Mouse (Mus musculus): ENCODE results near the gene Sufu. TPM values are rescaled to one million over a fixed set of nuclear protein-coding genes. Genes with fewer than 3 reads are reported as not detected.

Sufu gene
- total RNA-seq, 2 experiments from 2014 or later = 1.2 to 10.8 TPM

DNA sequence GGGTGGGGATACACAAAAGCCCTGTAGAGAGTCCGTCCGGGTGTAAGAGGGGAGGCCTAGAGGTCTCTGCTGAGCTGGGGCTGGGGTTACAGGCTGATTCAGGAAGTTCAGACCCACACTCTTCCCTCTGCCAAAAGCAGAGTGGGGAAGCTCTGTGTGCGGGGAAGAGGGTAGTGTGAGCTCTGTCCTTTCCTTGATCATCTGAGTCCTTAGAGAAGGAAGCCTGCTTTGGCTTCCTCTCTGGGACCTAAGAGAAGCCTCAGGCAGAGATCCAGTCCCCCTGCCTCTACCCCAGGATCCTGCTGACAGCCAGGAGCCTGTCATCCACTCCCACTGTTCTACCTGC is 109.6 kb downstream of the Sufu start:
- no peak for ATAC-seq (replicated peaks; ENCODE audit: low FRiP score, poor library complexity, severe bottlenecking)

GRCm38 (mm10) chr19:46507181-46507581 is 110.5 kb downstream of the Sufu start:
- ATAC-seq (replicated peaks; ENCODE audit: low FRiP score, poor library complexity, severe bottlenecking) = no peak

- no peak for ATAC-seq (replicated peaks; ENCODE audit: low FRiP score, poor library complexity, severe bottlenecking)
Observed at GRCm38 (mm10) chr19:46507806-46508205, 111.1 kb downstream of the Sufu start.

- ATAC-seq (replicated peaks; ENCODE audit: low FRiP score, poor library complexity, severe bottlenecking) = no peak
Observed at GRCm38 (mm10) chr19:46508738-46509137, 112.0 kb downstream of the Sufu start.

GRCm38 (mm10) chr19:46509202-46509601 is 112.5 kb downstream of the Sufu start:
- ATAC-seq (replicated peaks; ENCODE audit: low FRiP score, poor library complexity, severe bottlenecking) = no peak

GRCm38 (mm10) chr19:46509736-46510135 is 113.0 kb downstream of the Sufu start:
- no peak for ATAC-seq (replicated peaks; ENCODE audit: low FRiP score, poor library complexity, severe bottlenecking)

- ATAC-seq (replicated peaks; ENCODE audit: low FRiP score, poor library complexity, severe bottlenecking) = no peak
Observed at GRCm38 (mm10) chr19:46510401-46510800, 113.7 kb downstream of the Sufu start.

DNA sequence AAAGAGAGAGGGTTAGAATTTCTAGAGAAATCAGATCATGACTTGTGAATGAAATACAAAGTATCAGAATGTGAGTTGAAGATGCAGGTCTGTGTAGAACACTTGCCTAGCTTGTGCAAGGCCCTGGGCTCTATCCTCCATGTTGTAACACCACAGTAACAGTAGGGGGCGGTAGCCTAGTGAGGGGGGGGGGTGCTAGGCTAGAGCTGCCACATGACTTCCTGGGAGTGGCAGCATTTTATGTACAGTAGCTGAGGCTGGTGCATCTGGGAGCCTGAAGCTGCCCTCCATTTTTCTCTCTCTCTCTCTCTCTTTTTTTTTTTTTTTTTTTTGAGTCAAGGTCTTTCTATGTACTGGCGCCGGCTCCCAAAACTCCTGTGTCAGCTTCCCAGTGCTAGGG is 114.1 kb downstream of the Sufu start:
- ATAC-seq (replicated peaks; ENCODE audit: low FRiP score, poor library complexity, severe bottlenecking) = no peak

GRCm38 (mm10) chr19:46511263-46511662 is 114.6 kb downstream of the Sufu start:
- ATAC-seq (replicated peaks; ENCODE audit: low FRiP score, poor library complexity, severe bottlenecking) = no peak

- ATAC-seq (replicated peaks; ENCODE audit: low FRiP score, poor library complexity, severe bottlenecking) = no peak
Observed at GRCm38 (mm10) chr19:46514387-46514786, 117.7 kb downstream of the Sufu start.

DNA sequence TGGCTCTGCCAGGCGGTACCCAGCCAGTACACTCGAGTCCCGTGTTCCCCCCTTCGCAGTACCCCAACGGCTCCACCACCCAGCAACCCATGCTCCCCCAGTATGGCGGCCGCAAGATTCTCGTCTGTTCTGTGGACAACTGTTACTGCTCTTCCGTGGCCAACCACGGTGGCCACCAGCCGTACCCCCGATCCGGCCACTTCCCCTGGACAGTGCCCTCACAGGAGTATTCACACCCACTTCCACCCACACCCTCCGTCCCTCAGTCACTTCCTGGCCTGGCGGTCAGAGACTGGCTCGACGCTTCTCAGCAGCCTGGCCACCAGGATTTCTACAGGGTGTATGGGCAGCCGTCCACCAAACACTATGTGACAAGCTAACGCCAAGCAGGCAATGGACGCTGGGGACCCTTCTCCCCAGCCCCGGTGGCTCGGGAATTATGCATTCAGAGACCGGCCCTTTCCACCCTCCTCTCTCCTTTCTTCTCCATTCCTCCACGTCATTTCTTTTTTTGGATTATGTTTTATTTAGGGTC is 118.7 kb downstream of the Sufu start:
- no peak for ATAC-seq (replicated peaks; ENCODE audit: low FRiP score, poor library complexity, severe bottlenecking)

DNA sequence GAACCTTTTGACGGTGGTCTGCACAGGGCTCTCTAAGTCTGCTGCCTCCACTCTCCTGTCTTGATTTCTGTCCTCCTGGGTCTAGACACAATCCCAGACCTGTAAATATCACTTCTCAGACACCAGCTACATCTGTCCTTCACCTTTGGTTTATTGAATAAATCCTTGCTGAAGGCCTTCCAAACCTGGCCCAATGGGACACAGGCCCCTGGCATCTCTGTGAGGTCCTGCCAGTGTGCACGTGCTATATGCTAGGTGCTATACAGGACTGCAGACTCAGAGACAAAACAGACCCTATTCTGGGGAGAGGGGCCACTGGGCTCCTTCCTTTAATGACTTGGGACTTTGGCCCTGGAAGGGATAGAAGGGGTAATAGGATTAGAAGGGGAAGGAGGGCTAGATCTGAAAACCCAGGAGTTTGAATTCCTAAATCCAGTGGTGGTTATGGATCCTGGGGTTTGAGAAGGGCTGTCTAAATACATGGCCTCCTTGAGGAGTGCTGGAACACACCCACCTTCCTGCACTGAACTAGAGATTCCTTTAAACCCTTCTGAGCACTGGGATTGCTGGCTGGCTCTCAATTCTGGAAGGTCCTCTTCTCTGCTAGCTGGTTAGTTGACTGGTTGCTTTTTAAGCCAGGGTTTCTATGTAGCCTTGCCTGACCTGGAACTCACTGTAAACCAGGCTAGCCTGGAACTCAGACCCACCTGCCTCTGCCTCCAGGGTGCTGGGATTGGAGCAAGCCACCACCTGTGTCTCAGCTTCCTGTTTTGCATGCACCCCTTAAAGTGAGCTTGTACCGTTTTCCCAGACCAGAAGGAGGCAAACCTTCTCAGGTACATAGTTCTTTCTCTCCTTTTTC is 120.2 kb downstream of the Sufu start:
- ATAC-seq (replicated peaks; ENCODE audit: low FRiP score, poor library complexity, severe bottlenecking) = no peak

- no peak for ATAC-seq (replicated peaks; ENCODE audit: low FRiP score, poor library complexity, severe bottlenecking)
Observed at GRCm38 (mm10) chr19:46517529-46518351, 121.0 kb downstream of the Sufu start.

DNA sequence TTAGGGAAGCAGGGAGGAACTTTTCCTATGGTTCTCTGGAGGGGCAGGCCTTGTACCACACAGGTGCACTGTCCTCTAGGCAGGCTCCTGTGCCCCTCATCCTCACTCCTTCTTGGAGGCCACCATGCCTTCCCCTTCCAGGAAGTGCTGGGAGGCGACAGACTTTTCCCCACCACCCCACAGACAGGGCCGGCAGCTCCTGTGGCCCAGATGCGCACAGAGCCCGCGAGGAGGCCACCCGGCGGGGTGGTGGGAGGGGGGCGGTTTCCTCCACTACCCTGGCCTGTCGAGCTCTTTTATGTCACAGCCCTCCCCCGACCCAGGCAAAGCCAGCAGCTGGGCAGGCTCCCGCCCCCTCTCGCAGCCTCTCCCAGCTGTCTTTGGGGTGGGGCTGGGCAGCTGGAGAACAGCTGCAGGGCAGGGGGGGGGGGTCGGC is 121.7 kb downstream of the Sufu start:
- no peak for ATAC-seq (replicated peaks; ENCODE audit: low FRiP score, poor library complexity, severe bottlenecking)

- no peak for ATAC-seq (replicated peaks; ENCODE audit: low FRiP score, poor library complexity, severe bottlenecking)
Observed at GRCm38 (mm10) chr19:46518828-46519621, 122.3 kb downstream of the Sufu start.

GRCm38 (mm10) chr19:46521698-46522097 is 125.0 kb downstream of the Sufu start:
- ATAC-seq (replicated peaks; ENCODE audit: low FRiP score, poor library complexity, severe bottlenecking) = no peak

DNA sequence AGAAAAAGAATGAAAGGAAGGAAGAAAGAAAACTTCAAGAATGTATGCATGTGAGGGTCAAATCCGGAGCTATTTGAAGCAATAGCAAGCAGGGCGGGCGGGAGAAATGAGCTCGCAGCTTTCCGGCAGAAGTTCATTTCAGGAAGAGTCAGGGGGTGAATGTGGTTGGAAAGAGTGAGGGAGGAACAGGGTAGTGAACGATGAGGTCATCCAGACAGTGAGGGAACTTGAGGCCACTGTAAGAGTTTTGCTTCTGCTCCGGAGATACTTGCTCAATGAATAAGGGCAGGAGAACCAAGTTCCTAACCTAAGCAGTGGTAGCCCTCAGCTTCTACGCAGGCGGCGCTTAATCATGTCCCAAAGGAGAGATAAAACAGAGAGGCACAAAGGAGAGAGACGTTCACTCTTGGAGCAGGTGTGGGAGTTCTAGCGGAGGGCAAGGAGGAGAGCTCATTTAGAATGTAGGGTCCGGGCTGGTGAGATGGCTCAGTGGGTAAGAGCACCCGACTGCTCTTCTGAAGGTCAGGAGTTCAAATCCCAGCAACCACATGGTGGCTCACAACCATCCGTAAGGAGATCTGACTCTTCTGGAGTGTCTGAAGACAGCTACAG is 125.8 kb downstream of the Sufu start:
- ATAC-seq (replicated peaks; ENCODE audit: low FRiP score, poor library complexity, severe bottlenecking) = no peak

DNA sequence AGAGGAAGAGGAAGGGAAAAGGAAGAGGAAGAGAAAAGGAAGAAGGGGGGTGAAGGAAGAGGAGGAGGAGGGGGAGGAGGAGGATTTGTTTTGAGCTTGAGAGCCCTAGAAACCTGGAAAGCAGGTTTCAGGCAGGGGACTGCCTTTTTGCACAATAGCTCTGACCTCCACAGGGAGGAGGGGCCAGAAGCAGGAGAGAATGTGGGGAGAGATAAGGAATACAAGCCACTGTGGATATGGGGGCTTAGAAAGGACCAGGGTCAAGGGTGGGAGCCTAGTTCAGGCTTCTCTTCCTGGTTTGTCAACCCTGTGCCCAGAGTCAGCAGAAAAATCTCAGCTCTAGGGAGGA is 126.4 kb downstream of the Sufu start:
- ATAC-seq (replicated peaks; ENCODE audit: low FRiP score, poor library complexity, severe bottlenecking) = no peak

GRCm38 (mm10) chr19:46523480-46524151 is 126.9 kb downstream of the Sufu start:
- ATAC-seq (replicated peaks; ENCODE audit: low FRiP score, poor library complexity, severe bottlenecking) = no peak

Data from erythroblast, adult 5-6 weeks (primary cell).